Mouse (Mus musculus) kidney, postnatal 0 days (tissue): Measurements from ENCODE around the gene Gpn2. TPM values are rescaled to one million over a fixed set of nuclear protein-coding genes. Genes with fewer than 3 reads are reported as not detected.

ENCODE experiments used
- ATAC-seq: fragments of 200-750 bp; cut with Nextera tagmentation; replicated peaks from 2 replicates; pipeline ENCODE4 v1.8.0; 2017; ENCODE audit warnings: low read depth, moderate number of reproducible peaks, moderate TSS enrichment, moderate library complexity; ENCODE audit not compliant: low FRiP score
- DNase-seq: peaks from one replicate; pipeline ENCODE4 v3.0.0-alpha.2; 2016; ENCODE audit warnings: low spot score
- H3K27ac ChIP-seq: fragments of 300-500 bp; sonication (generic); 2 replicates; pipeline ENCODE4 v1.5.1; 2014; ENCODE audit warnings: mild to moderate bottlenecking
- H3K27me3 ChIP-seq: fragments of 300-500 bp; sonication (generic); 2 replicates; pipeline ENCODE4 v1.6.1; 2014; ENCODE audit warnings: low read length, mixed read lengths; ENCODE audit not compliant: insufficient read depth
- H3K36me3 ChIP-seq: fragments of 300-500 bp; sonication (generic); 2 replicates; pipeline ENCODE4 v1.6.1; 2014; ENCODE audit warnings: low read length, mixed read lengths; ENCODE audit not compliant: insufficient read depth
- H3K4me1 ChIP-seq: fragments of 300-500 bp; sonication (generic); replicated peaks from 2 replicates; pipeline ENCODE4 v1.6.1; 2014; ENCODE audit warnings: antibody characterized with exemption, low read length, mixed read lengths; ENCODE audit not compliant: insufficient read depth
- H3K4me2 ChIP-seq: fragments of 300-500 bp; sonication (generic); 2 replicates; pipeline ENCODE4 v1.6.1; 2014; ENCODE audit warnings: mild to moderate bottlenecking, low read length, moderate library complexity, mixed read lengths
- H3K4me3 ChIP-seq: fragments of 300-500 bp; sonication (generic); replicated peaks from 2 replicates; pipeline ENCODE4 v1.5.1; 2014; ENCODE audit warnings: low read depth, low read length
- H3K9ac ChIP-seq: fragments of 300-500 bp; sonication (generic); 2 replicates; pipeline ENCODE4 v1.6.1; 2014; ENCODE audit warnings: low read depth, low read length
- H3K9me3 ChIP-seq: fragments of 300-500 bp; sonication (generic); replicated peaks from 2 replicates; pipeline ENCODE4 v1.6.1; 2016; ENCODE audit warnings: low read length, inconsistent platforms, mixed read lengths
- CTCF ChIP-seq: IDR thresholded peaks from 2 replicates; pipeline ENCODE4 v1.5.1; 2016; ENCODE audit warnings: antibody characterized with exemption, low read depth, mild to moderate bottlenecking, moderate library complexity
- WGBS: fragments of 180-500 bp; shearing (Covaris S2); extraction: QIAGEN DNeasy Blood & Tissue Kit; methylation state at CpG from one replicate; pipeline ENCODE4 v1.1.7; 2014; 5-methylcytosine and 5-hydroxymethylcytosine counted together
- polyA plus RNA-seq: library from polyadenylated mRNA; unstranded; fragments of >200 nt; fragmentation: Nextera tagmentation; extraction: Ambion mirVana; gene quantifications from 2 replicates; pipeline ENCODE4 v1.2.1, GENCODE M21; 2015

The Gpn2 gene
- polyA plus RNA-seq, 1 experiment from 2014 or later = 19.5 TPM

- ATAC-seq = no peak
- Histone ChIP-seq H3K9ac (no peak overlapping the region), H3K4me3 (no peak overlapping the region), H3K4me1 (no peaks in the 10 kb centered on the region), H3K27me3 (no peaks in the 10 kb centered on the region), H3K27ac (no peak overlapping the region), H3K36me3 (no peaks in the 10 kb centered on the region), H3K4me2 (no peak overlapping the region), H3K9me3 (no peaks in the 10 kb centered on the region)
- WGBS = 23% methylated on average over 8 of the region's 8 CpGs
- TF ChIP-seq CTCF = no peak
- DNase-seq = no peak
These were observed 16.9 kb upstream of the Gpn2 start for GRCm38 (mm10) chr4:133567251-133567650.

- peak overlapping the region; percentile 39 for H3K27ac ChIP-seq
- ATAC-seq = no peak
- no peaks in the 10 kb centered on the region for H3K4me1 ChIP-seq
- H3K4me2 ChIP-seq = peak overlapping the region; percentile 21; the same call in 1 of the 2 replicates
- TF ChIP-seq CTCF = no peak
- no peak for DNase-seq
- 50% methylated on average over 10 of the region's 10 CpGs for WGBS
- no peaks in the 10 kb centered on the region for H3K9me3 ChIP-seq
- no peak overlapping the region for H3K9ac ChIP-seq
- H3K4me3 ChIP-seq = no peak overlapping the region
- no peaks in the 10 kb centered on the region for H3K36me3 ChIP-seq
- no peaks in the 10 kb centered on the region for H3K27me3 ChIP-seq
These were observed 14.7 kb upstream of the Gpn2 start for GRCm38 (mm10) chr4:133569291-133570065.

GRCm38 (mm10) chr4:133570066-133570466 lies 14.1 kb upstream of the Gpn2 start:
- Histone ChIP-seq H3K4me3 (no peak overlapping the region), H3K36me3 (no peaks in the 10 kb centered on the region), H3K9me3 (no peaks in the 10 kb centered on the region), H3K4me1 (peaks cover 3% of the 10 kb centered on the region; the same call in 1 of the 2 replicates), H3K27me3 (no peaks in the 10 kb centered on the region), H3K9ac (no peak overlapping the region), H3K4me2 (peak overlapping the region; percentile 21; the same call in 1 of the 2 replicates), H3K27ac (peak overlapping the region; percentile 39)
- no peak for TF ChIP-seq CTCF
- DNase-seq = peak; percentile 50
- WGBS = 28% methylated on average over 10 of the region's 10 CpGs
- ATAC-seq = peak; percentile 69

GRCm38 (mm10) chr4:133574070-133574842 lies 9.9 kb upstream of the Gpn2 start, which contains the start of gene Gpatch3:
TSS of gene Gpatch3 (plus strand) at chr4:133574745.
- H3K36me3 ChIP-seq = peaks cover 14% of the 10 kb centered on the region; the same call in 1 of the 2 replicates
- WGBS = 8% methylated on average over 44 of the region's 44 CpGs
- H3K4me1 ChIP-seq = peaks cover 7% of the 10 kb centered on the region; the same call in 1 of the 2 replicates
- no peak; the same call in 1 of the 2 replicates for TF ChIP-seq CTCF
- H3K27me3 ChIP-seq = no peaks in the 10 kb centered on the region
- peak within 1 kb of the TSS; percentile 81 for H3K27ac ChIP-seq
- peak within 1 kb of the TSS; percentile 71 for H3K4me3 ChIP-seq
- H3K9ac ChIP-seq = peak within 1 kb of the TSS; percentile 84
- DNase-seq (peak; percentile 95), ATAC-seq (peak; percentile 90)
- no peaks in the 10 kb centered on the region for H3K9me3 ChIP-seq
- peak within 1 kb of the TSS; percentile 87 for H3K4me2 ChIP-seq

GRCm38 (mm10) chr4:133574843-133575202 lies 9.3 kb upstream of the Gpn2 start:
- Histone ChIP-seq H3K27ac (peak overlapping the region; percentile 81; the same call in 1 of the 2 replicates), H3K27me3 (no peaks in the 10 kb centered on the region), H3K36me3 (peaks cover 19% of the 10 kb centered on the region), H3K9ac (peak overlapping the region; percentile 84), H3K4me3 (peak overlapping the region; percentile 71), H3K4me2 (peak overlapping the region; percentile 87), H3K4me1 (peaks cover 7% of the 10 kb centered on the region; the same call in 1 of the 2 replicates), H3K9me3 (no peaks in the 10 kb centered on the region)
- TF ChIP-seq CTCF = no peak
- DNase-seq (no peak), ATAC-seq (peak; percentile 31)
- 2% methylated on average over 39 of the region's 41 CpGs for WGBS

- no peak overlapping the region for H3K4me2 ChIP-seq
- DNase-seq (no peak), ATAC-seq (no peak)
- no peaks in the 10 kb centered on the region for H3K27me3 ChIP-seq
- 69% methylated on average over 12 of the region's 12 CpGs for WGBS
- H3K9ac ChIP-seq = no peak overlapping the region
- H3K36me3 ChIP-seq = peaks cover 31% of the 10 kb centered on the region
- H3K9me3 ChIP-seq = no peaks in the 10 kb centered on the region
- TF ChIP-seq CTCF = no peak
- peaks cover 7% of the 10 kb centered on the region; the same call in 1 of the 2 replicates for H3K4me1 ChIP-seq
- no peak overlapping the region for H3K4me3 ChIP-seq
- no peak overlapping the region for H3K27ac ChIP-seq
These were observed 6.2 kb upstream of the Gpn2 start for GRCm38 (mm10) chr4:133577983-133578382.
